Mouse (Mus musculus) brain, embryonic 14.5 days (tissue): ENCODE results near the gene St8sia1.

Experiments used
- CTCF ChIP-seq: fragments of 200-500 bp; IDR thresholded peaks from 2 replicates; pipeline ENCODE4 v1.5.1; 2012; ENCODE audit warnings: inconsistent platforms, mild to moderate bottlenecking, moderate library complexity, borderline replicate concordance; ENCODE audit not compliant: insufficient read depth, insufficient read length; ENCODE audit errors: extremely low read depth
- POLR2A ChIP-seq: fragments of 200-500 bp; IDR thresholded peaks from 2 replicates; pipeline ENCODE4 v1.6.1; 2012; ENCODE audit warnings: mild to moderate bottlenecking, inconsistent platforms, borderline replicate concordance; ENCODE audit not compliant: poor library complexity, insufficient read depth, insufficient read length, severe bottlenecking; ENCODE audit errors: extremely low read depth

- TF ChIP-seq CTCF (no peak), POLR2A (no peak)
These were observed 75.1 kb downstream of the St8sia1 start for GRCm38 (mm10) chr6:142888970-142889740.
